Mouse (Mus musculus) c-Kit-negative CD71-positive TER-119-positive erythroid progenitor cells, embryonic 14.5 days (primary cell): ENCODE measurements around the gene Patj.
"Not testable (repeated sequence)": the region's sequence is repeated elsewhere in the genome, so short reads cannot be mapped to it uniquely, and the experiment has no call there.

Experiments
- DNase-seq: peaks from one replicate; pipeline ENCODE4 v3.0.0-alpha.2; 2013; ENCODE audit warnings: low read depth, low spot score

Patj gene

DNA sequence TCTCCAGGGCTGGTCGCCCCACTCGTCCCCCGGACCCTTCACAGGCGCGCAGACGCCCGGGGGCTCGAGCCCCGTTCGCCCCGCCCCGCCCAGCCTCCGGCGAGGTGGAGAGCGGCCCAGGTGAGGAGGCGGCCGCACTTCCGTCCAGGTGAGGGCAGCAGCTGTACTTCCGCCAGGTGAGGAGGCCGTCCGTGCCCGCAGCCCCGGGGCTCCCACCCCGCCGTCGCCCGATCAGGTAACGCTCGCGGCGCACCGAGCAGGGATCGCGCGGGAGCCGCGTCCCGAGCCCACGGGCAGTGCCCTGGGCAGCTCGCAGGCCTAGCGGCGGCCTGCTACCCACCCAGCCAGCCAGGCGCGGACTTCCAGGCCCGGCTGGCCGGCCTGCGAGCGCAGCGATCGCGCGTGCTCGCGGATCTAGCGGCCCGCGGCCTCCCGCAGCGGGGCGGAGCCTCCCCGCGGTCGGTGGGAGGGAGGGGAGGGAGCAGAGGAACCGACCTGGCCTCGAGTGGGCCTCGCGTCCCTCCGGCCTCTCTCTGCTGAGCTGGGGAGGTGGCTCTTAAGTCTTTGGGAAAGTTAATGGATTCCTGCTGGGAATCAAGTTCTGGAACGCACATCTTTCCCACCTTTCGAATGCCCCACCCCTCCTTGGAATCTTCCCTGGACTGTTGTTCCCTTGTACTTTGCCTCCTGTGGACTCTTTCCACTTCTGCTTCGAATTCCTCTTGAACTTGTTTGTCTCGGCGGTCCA lies at the start of gene Patj:
Gene Patj, plus strand, starts transcription at position 96 of the 748 bp plus-strand sequence.
- DNase-seq = no peak

GRCm38 (mm10) chr4:98348580-98348979 lies 47.0 kb upstream of the Patj start:
- no peak for DNase-seq

- DNase-seq = no peak
Measured at GRCm38 (mm10) chr4:98358034-98358809, 37.4 kb upstream of the Patj start.

GRCm38 (mm10) chr4:98375401-98375800 lies 20.2 kb upstream of the Patj start:
- no peak for DNase-seq

GRCm38 (mm10) chr4:98376943-98377342 lies 18.6 kb upstream of the Patj start:
- DNase-seq = no peak

DNA sequence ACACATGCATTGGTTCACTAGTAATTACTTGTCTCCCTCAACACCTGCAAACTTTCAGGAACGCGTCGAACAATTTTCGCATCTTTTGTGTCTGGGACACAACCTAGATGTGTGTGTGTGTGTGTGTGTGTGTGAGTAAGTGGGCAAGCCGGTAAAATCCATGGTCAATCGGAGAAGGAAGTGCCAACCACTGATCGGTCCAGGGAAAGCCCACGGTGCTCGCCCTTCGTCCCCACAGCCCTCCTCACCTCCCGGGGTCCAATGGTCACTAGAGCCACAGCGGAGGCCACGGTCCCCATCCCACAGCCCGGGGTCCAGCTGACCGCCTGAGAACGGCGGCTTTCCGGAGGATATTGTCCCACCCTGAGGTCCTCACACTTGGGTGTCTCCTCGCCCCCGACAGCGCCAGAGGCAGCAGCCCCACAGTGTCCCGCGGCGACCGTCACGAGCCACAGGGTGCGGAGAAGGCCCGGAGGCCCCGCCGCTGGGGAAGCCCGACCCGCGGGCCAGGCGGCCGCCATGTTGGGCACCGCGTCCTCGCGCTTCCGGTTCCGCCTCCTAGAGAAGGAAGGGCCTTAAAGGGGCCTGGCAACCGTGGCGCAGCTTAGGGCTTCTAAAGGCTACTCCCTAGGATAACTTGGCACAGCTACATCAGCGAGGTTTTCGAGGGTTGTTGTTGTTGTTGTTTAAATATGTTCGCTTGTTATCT lies 12.7 kb upstream of the Patj start, which contains the start of gene Tm2d1:
Gene Tm2d1, minus strand, starts transcription at position 591 of the 709 bp plus-strand sequence.
- peak; percentile 57 for DNase-seq

- no peak for DNase-seq
Measured at GRCm38 (mm10) chr4:98385036-98385435, 10.5 kb upstream of the Patj start.

DNA sequence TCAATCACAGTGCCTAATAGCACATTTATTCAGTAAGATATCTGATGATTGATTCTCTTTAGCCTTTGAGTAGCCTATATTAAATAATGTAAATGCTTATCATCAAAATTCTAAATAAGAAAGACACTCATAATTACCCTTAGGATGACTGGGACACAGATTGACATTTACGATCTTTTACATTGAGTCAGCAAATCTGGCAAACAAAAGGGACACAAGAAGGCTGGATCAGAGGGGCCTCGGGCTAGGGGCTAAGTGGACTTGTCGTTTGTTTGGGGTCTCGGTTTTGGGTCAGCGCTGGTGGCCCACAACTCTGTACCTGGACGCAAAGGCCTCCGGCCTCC lies 267 bp upstream of the Patj start:
- no peak for DNase-seq

GRCm38 (mm10) chr4:98400926-98401583 lies 5.5 kb downstream of the Patj start:
- no peak for DNase-seq

GRCm38 (mm10) chr4:98401584-98401962 lies 6.0 kb downstream of the Patj start:
- DNase-seq = no peak

DNA sequence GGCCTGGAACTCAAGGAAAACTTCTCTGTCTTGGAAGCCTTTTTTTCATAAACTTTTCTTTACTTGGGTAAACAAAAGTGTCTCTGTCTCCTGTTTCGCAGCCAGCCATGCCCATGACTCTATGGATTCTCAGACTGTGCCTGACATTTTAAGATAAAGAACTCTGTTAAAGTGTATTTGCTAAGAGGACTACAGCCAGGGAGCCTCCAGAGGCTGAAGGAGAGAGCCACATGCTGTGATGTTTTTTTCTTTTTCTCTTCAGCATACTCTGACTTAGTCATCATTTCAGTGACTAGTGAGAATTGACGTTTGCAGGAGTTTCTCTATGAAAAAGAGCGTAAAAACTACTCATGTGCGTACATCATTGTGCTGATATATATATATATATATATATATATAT lies 7.9 kb downstream of the Patj start:
- no peak for DNase-seq

- DNase-seq = no peak
Measured at GRCm38 (mm10) chr4:98404412-98404811, 8.8 kb downstream of the Patj start.

DNA sequence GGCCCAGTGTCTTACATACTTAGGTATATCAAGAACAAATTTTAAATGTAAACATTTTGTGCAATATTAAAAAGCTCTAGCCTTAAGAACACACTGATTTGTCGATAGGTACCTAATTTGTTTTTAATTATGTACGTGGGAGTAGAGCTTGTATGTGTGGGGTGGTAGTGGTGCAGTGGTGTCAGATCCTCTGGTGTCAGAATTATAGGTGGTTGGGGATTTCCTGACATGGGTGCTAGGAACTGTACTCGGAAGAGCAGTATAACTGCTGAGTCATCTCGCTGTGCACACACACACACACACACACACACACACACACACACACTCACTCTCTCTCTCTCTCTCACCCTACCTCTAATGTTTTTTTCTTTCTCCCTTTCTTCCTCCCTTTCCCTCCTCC lies 12.9 kb downstream of the Patj start:
- DNase-seq = no peak

- DNase-seq = not testable (repeated sequence)
Measured at GRCm38 (mm10) chr4:98415150-98415549, 19.6 kb downstream of the Patj start.

DNA sequence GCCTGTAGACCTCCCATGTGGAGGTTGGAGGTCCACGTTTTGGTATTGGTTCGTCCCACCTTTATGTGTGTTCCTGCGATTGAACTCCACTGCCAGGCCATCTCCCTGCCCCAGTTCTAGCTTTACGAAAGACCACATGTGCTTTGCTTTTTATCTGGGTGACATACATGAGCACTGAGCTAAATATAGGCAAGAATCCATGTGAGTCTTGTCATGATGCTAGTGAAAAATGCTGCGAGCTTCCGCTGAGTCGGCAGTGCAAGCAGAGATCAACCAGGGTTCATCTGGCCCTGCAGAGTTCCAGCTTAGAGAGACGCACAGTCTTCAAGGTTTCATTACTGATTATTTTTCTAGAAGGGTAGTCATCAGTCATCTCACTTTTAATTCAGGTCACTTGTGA lies 32.8 kb downstream of the Patj start:
- DNase-seq = no peak

DNA sequence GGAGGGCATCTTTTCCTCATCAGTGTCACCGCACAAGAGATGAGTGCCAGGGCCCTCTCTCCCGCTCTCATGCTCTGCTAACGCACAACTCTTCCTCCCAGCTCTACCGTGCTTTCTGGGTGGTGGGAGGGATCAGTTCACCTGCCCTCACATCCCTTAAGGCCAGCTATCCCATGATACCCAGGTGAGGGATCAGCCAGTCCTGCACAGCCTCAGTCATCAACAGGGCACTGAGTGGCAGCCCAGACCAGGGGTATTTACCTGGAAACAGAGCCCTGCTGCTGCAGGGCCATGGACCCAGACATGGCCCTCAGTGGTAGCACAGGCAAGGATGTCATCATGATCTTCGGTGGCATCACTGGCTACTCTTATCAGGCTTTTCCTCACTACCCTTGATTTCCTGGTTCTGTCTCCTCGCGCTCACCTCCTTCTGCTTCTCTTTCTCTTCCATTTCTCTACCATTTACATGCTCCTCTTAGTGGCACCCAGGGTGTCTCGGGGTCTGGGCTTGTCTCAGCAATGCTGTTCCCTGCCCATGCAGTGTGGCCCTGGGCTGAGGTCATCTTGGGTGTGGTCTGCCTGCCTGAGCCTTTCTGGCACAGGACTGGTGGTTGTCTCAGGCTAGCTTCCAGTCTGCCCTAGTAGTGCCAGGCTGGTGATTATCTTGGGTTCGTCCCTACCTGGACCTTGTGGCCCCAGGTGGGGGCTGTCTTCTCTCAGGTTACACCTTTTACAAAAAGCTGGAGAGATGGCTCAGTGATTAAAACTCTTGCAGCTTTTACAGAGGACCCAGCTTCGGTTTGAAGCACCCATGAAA lies 40.3 kb downstream of the Patj start:
- no peak for DNase-seq

- DNase-seq = no peak
Measured at GRCm38 (mm10) chr4:98436664-98437363, 41.2 kb downstream of the Patj start.

GRCm38 (mm10) chr4:98439261-98440005 lies 43.8 kb downstream of the Patj start:
- no peak for DNase-seq

GRCm38 (mm10) chr4:98441248-98441647 lies 45.7 kb downstream of the Patj start:
- no peak for DNase-seq
